ENCODE assay signal across 13 mouse cellular contexts in the genomic region with DNA sequence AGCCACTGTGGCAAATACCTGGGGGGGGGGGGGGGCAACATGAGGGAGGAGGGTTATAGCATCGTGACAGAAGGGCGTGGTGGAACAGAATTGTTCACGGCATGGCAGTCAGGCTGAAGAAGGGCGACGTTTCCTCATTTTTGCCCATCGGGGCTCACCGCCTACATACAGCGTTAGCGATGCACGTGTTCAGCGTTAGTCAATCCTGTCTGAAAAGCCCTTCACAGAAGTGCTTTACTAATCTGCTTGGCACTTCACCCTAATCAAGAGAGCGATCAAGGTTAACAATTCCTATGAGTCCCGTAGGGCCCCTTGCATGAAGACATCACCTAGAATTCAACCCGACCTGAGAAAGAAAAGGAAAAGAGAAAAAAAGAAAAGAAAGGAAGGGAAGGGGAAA. TPM values are rescaled to one million over a fixed set of nuclear protein-coding genes. Genes with fewer than 3 reads are reported as not detected.
DNase-seq lines count a peak whose midpoint lies in the region; ATAC-seq and TF ChIP-seq lines count a peak whose summit lies in the region.
"Had no signal": no experiment of that assay in that cellular context is flagged by ENCODE, and none has a peak within 500 bp of the region (broad histone marks: within the 10 kb centered on the region; RNA-seq: fewer than 3 reads in every experiment).

No protein-coding gene starts in this region.

- no peaks in the 10 kb centered on the region for H3K27me3 ChIP-seq in forebrain, embryonic 13.5 days
- no peaks in the 10 kb centered on the region for H3K27me3 ChIP-seq in forebrain, embryonic 16.5 days (replicated peaks; ENCODE audit: control insufficient read depth, insufficient read depth, low read length)
- peaks cover 8% of the 10 kb centered on the region for H3K27me3 ChIP-seq in heart, postnatal 0 days (ENCODE audit: control insufficient read depth, insufficient read depth, low read length)
- H3K27me3 ChIP-seq in midbrain, embryonic 16.5 days (ENCODE audit: control insufficient read depth, insufficient read depth, low read depth, low read length) = no peaks in the 10 kb centered on the region
- H3K27me3 ChIP-seq in midbrain, embryonic 11.5 days (ENCODE audit: control insufficient read depth, insufficient read depth, low read length) = no peaks in the 10 kb centered on the region
- H3K27me3 ChIP-seq: kidney, embryonic 15.5 days; neural tube, embryonic 13.5 days; Patski had no signal

- H3K36me3 ChIP-seq in forebrain, embryonic 13.5 days (ENCODE audit: poor library complexity, severe bottlenecking) = no peaks in the 10 kb centered on the region
- no peaks in the 10 kb centered on the region for H3K36me3 ChIP-seq in forebrain, embryonic 16.5 days (ENCODE audit: control insufficient read depth, insufficient read depth)
- H3K36me3 ChIP-seq in heart, postnatal 0 days (replicated peaks; ENCODE audit: control insufficient read depth, insufficient read depth, low read length) = no peaks in the 10 kb centered on the region
- H3K36me3 ChIP-seq in midbrain, embryonic 16.5 days (ENCODE audit: control insufficient read depth, insufficient read depth, low read length) = no peaks in the 10 kb centered on the region
- H3K36me3 ChIP-seq in midbrain, embryonic 11.5 days (ENCODE audit: control insufficient read depth, insufficient read depth, low read length) = no peaks in the 10 kb centered on the region
- H3K36me3 ChIP-seq: kidney, embryonic 15.5 days; limb, embryonic 15.5 days; neural tube, embryonic 13.5 days had no signal

- no peak for TF ChIP-seq EP300 in heart, postnatal 0 days (IDR thresholded peaks at IDR 0.05; ENCODE audit: low read depth)

- H3K4me1 ChIP-seq in forebrain, embryonic 13.5 days = no peaks in the 10 kb centered on the region
- H3K4me1 ChIP-seq in forebrain, embryonic 16.5 days (replicated peaks; ENCODE audit: control insufficient read depth, insufficient read depth, low read length) = peaks cover 2% of the 10 kb centered on the region; the same call in 1 of the 2 replicates
- H3K4me1 ChIP-seq in heart, postnatal 0 days (ENCODE audit: control insufficient read depth, insufficient read depth) = 0 out of 2 replicates have a peak, but pooled peaks cover 8% of the 10 kb centered on the region
- peaks cover 2% of the 10 kb centered on the region; the same call in 1 of the 2 replicates for H3K4me1 ChIP-seq in midbrain, embryonic 16.5 days (ENCODE audit: control insufficient read depth, insufficient read depth, low read length)
- H3K4me1 ChIP-seq in midbrain, embryonic 11.5 days (ENCODE audit: control insufficient read depth, insufficient read depth, low read length) = no peaks in the 10 kb centered on the region
- H3K4me1 ChIP-seq: neural tube, embryonic 13.5 days had no signal

- H3K9ac ChIP-seq in forebrain, embryonic 13.5 days = no peak overlapping the region
- H3K9ac ChIP-seq in forebrain, embryonic 16.5 days (replicated peaks; ENCODE audit: low read depth, low read length) = no peak overlapping the region
- no peak overlapping the region for H3K9ac ChIP-seq in heart, postnatal 0 days (replicated peaks; ENCODE audit: low read depth, low read length)
- no peak overlapping the region for H3K9ac ChIP-seq in midbrain, embryonic 16.5 days (ENCODE audit: low read depth, low read length)
- no peak overlapping the region for H3K9ac ChIP-seq in midbrain, embryonic 11.5 days (ENCODE audit: low read length)
- H3K9ac ChIP-seq: kidney, embryonic 15.5 days; limb, embryonic 15.5 days; neural tube, embryonic 13.5 days had no signal

- DNase-seq in heart, postnatal 0 days (ENCODE audit: low spot score) = no peak
- no peak for DNase-seq in heart, adult 18-20 months
- no peak for DNase-seq in midbrain, embryonic 11.5 days (ENCODE audit: low spot score, missing footprints)
- no peak for DNase-seq in cerebellum, adult 11 months
- DNase-seq in cerebellum, postnatal 36 days = no peak

- no peak overlapping the region for H3K4me2 ChIP-seq in forebrain, embryonic 13.5 days
- H3K4me2 ChIP-seq in forebrain, embryonic 16.5 days (ENCODE audit: low read length) = no peak overlapping the region
- peak overlapping the region; percentile 30; the same call in 1 of the 2 replicates for H3K4me2 ChIP-seq in heart, postnatal 0 days (ENCODE audit: low read depth, low read length)
- no peak overlapping the region for H3K4me2 ChIP-seq in midbrain, embryonic 16.5 days (ENCODE audit: low read length)
- no peak overlapping the region for H3K4me2 ChIP-seq in midbrain, embryonic 11.5 days

- no peaks in the 10 kb centered on the region for H3K9me3 ChIP-seq in forebrain, embryonic 13.5 days (replicated peaks)
- no peaks in the 10 kb centered on the region for H3K9me3 ChIP-seq in forebrain, embryonic 16.5 days (ENCODE audit: control insufficient read depth, low read length)
- no peaks in the 10 kb centered on the region for H3K9me3 ChIP-seq in heart, postnatal 0 days (replicated peaks; ENCODE audit: control insufficient read depth, low read length)
- H3K9me3 ChIP-seq in midbrain, embryonic 16.5 days (replicated peaks; ENCODE audit: control insufficient read depth, low read length, poor library complexity, severe bottlenecking) = no peaks in the 10 kb centered on the region
- H3K9me3 ChIP-seq in midbrain, embryonic 11.5 days (ENCODE audit: control insufficient read depth, low read length) = no peaks in the 10 kb centered on the region
- H3K9me3 ChIP-seq: kidney, embryonic 15.5 days; limb, embryonic 15.5 days; neural tube, embryonic 13.5 days had no signal

- TF ChIP-seq CTCF in heart, postnatal 0 days (IDR thresholded peaks at IDR 0.05; ENCODE audit: low read depth) = no peak

- 0 out of 2 replicates have a peak, but pooled peaks have one; percentile 9 for ATAC-seq in forebrain, embryonic 13.5 days
- no peak; the same call in 1 of the 2 replicates for ATAC-seq in forebrain, embryonic 16.5 days
- no peak for ATAC-seq in heart, postnatal 0 days (ENCODE audit: insufficient read depth, low read depth)
- peak; percentile 34; the same call in 1 of the 2 replicates for ATAC-seq in midbrain, embryonic 16.5 days
- ATAC-seq in midbrain, embryonic 11.5 days (ENCODE audit: low FRiP score) = no peak

- 70% methylated on average over 14 of the region's 14 CpGs for WGBS in forebrain, embryonic 13.5 days
- WGBS in forebrain, embryonic 16.5 days = 65% methylated on average over 14 of the region's 14 CpGs
- WGBS in heart, postnatal 0 days = 25% methylated on average over 14 of the region's 14 CpGs
- 50% methylated on average over 14 of the region's 14 CpGs for WGBS in midbrain, embryonic 16.5 days
- WGBS in midbrain, embryonic 11.5 days = 61% methylated on average over 14 of the region's 14 CpGs

- no peak overlapping the region for H3K4me3 ChIP-seq in forebrain, embryonic 13.5 days
- no peak overlapping the region for H3K4me3 ChIP-seq in forebrain, embryonic 16.5 days (replicated peaks; ENCODE audit: low read length)
- no peak overlapping the region for H3K4me3 ChIP-seq in heart, postnatal 0 days (ENCODE audit: low read depth, low read length)
- H3K4me3 ChIP-seq in midbrain, embryonic 16.5 days (ENCODE audit: low read depth, low read length) = no peak overlapping the region
- H3K4me3 ChIP-seq in midbrain, embryonic 11.5 days (ENCODE audit: low read depth, low read length) = no peak overlapping the region
- H3K4me3 ChIP-seq: kidney, embryonic 15.5 days; limb, embryonic 15.5 days; neural tube, embryonic 13.5 days had no signal

- H3K27ac ChIP-seq in forebrain, embryonic 13.5 days = no peak overlapping the region
- H3K27ac ChIP-seq in forebrain, embryonic 16.5 days (ENCODE audit: low read length) = no peak overlapping the region
- H3K27ac ChIP-seq in heart, postnatal 0 days (ENCODE audit: low read depth) = no peak overlapping the region
- no peak overlapping the region for H3K27ac ChIP-seq in midbrain, embryonic 16.5 days (ENCODE audit: low read length)
- no peak overlapping the region for H3K27ac ChIP-seq in midbrain, embryonic 11.5 days (ENCODE audit: low read depth, low read length)
- H3K27ac ChIP-seq: limb, embryonic 15.5 days; neural tube, embryonic 13.5 days had no signal

RNA-seq across cellular contexts. Expression of a gene that starts 34.3 kb away (rescaled TPM):
- polyA plus RNA-seq in forebrain, embryonic 13.5 days (2015; fragmentation: Nextera tagmentation; extraction: Ambion mirVana) = 0.59 and 0.75 TPM in 2 replicates
- polyA plus RNA-seq in forebrain, embryonic 16.5 days (2015; fragmentation: Nextera tagmentation; extraction: Ambion mirVana) = 1.2 and 2.6 TPM in 2 replicates
- 5.5 and 12.4 TPM in 2 replicates for total RNA-seq in heart, postnatal 0 days (2014; rRNA removed; ENCODE audit: low replicate concordance)
- polyA plus RNA-seq in heart, postnatal 0 days (2015; fragmentation: Nextera tagmentation; extraction: Ambion mirVana) = 2.5 and 2.6 TPM in 2 replicates
- total RNA-seq in heart, adult 18-20 months (2021) = 10 to 100 TPM in 1 of 2 experiments, 1 to 10 TPM in 1; 9.7 to 11.1 TPM
- polyA plus RNA-seq in midbrain, embryonic 16.5 days (2015; fragmentation: Nextera tagmentation; extraction: Ambion mirVana) = 2.1 and 2.6 TPM in 2 replicates
- 0.61 and 0.96 TPM in 2 replicates for polyA plus RNA-seq in midbrain, embryonic 11.5 days (2014; fragmentation: Nextera tagmentation; extraction: Ambion mirVana)
- total RNA-seq: megakaryocyte progenitor cell, adult 5-6 weeks had no signal

Comparison
In these comparisons a context has a peak if more than half of its experiments do, and no peak if none do; other contexts are left out.
1. ATAC-seq: peak in forebrain, embryonic 13.5 days (single experiment) and midbrain, embryonic 16.5 days (single experiment); none in forebrain, embryonic 16.5 days (single experiment), heart, postnatal 0 days (single experiment) and midbrain, embryonic 11.5 days (single experiment).